Mouse (Mus musculus): ENCODE results near the gene Hipk2.
"Not testable (repeated sequence)": the region's sequence is repeated elsewhere in the genome, so short reads cannot be mapped to it uniquely, and the experiment has no call there.

Gene Hipk2

DNA sequence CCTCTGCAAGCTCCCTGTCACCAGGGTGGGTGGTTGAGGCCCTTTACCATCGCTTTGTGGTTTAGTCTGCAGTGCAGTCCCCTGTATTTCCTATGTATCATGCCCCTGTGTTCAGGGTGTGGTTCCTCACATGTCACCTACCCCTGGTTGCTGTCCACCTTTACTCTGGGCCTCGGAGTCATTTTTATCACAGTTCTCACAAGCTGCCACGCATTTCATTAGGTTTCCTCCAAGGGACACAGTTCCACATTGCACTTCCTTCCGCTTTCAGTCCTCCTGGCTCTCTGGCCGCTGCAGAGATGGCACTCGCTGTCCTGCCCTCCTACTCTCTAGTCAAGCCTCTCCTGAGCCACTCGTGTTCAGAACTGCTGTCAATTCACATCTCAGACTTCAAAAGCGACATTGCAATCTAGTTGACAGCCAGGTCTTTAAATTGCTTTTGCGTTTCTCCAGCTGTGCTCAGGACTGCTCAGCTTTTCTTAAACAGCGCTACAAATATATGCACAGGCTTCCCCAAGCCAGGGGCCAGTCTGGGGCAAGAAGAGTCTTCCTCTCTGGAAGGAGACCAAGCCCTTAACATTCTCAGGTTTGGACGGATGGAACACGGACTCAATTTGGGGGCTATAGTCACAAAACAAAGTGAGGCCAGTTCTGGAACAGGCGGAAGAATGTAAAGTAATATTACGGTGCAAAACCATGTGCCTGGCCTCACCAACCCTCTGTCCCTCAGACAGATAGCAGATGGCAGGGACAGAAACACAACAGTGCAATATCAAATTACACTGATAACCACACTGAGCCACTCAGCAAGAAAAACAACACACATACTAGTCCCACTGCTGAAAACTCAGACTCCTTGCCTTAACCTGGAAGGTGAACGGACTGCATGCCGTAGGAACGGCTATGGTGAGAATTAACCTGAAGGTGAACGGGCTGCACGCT is 161.7 kb downstream of the Hipk2 start:
- in situ Hi-C loops (cut with MboI; ENCODE audit: low sequenced_read_pairs), result no loop called here

DNA sequence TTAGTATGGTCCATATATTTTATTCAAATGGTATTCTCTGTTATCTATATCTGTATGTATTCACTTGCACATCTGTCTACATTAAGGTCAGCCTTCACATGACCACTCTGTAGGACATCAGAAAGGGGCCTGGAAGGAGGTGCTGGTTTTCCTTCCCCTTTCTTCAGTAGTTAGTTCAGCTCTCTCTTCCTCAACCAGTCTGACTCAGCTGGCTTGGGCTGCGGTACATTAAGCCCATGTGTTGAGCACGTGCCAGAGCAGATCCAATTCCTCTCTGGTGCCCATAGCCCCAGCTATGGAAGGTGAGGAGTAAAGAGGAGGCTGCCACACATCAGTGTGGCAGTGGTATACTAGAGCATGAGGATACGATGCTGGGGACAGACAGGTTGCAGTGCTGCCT is 165.5 kb downstream of the Hipk2 start:
- in situ Hi-C loops (cut with MboI; ENCODE audit: low sequenced_read_pairs), result no loop called here

- in situ Hi-C loops (cut with MboI; ENCODE audit: low sequenced_read_pairs), result no loop called here
Observed at GRCm38 (mm10) chr6:38704264-38704984, 171.5 kb downstream of the Hipk2 start.

DNA sequence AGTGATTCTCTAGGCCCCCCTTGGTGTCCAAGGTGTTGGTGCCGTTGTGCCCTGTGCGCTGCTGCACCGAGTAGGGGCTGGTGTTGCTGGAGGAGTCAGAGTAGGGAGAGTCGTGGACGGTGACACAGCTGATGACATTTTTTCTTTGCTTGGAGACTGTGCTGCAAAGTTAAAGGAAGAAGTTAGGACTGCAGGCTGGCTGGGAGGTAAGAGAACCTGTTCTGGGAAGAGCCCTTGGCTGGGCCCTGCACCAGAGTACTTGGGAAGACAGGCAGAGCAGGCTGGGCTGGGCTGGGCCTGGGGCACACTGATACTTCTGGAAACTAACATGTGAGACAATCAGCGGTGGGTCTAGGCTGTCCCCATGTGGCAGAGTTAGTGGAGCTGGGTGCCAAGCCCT is 172.4 kb downstream of the Hipk2 start:
- in situ Hi-C loops (cut with MboI; ENCODE audit: low sequenced_read_pairs), result no loop called here

- in situ Hi-C loops (cut with MboI; ENCODE audit: low sequenced_read_pairs), result no loop called here
Observed at GRCm38 (mm10) chr6:38702810-38703399, 173.1 kb downstream of the Hipk2 start.

- in situ Hi-C loops (cut with MboI; ENCODE audit: low sequenced_read_pairs), result no loop called here
Observed at GRCm38 (mm10) chr6:38701421-38701820, 174.5 kb downstream of the Hipk2 start.

GRCm38 (mm10) chr6:38698233-38698889 is 177.6 kb downstream of the Hipk2 start:
- in situ Hi-C loops (cut with MboI; ENCODE audit: low sequenced_read_pairs), result no loop called here

DNA sequence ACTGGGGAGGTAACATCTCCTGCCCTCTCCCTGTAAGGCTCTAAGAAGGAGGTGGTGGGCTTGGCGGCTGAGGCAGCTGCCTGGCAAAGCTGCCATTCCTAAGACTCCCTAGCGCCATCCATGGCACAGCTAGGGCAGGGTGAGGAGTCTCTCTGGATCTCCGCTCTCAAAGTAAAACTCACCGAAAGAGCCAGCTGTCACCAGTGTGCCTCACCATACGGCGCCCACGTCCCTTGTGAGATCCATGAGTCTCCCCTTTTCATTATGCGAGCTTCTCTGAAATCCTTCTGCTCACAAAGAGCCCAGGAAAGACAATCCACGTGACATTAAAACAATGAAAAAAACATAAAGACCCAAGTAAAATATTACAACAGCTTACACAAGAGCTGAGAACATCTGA is 179.4 kb downstream of the Hipk2 start:
- in situ Hi-C loops (cut with MboI; ENCODE audit: low sequenced_read_pairs), result no loop called here

DNA sequence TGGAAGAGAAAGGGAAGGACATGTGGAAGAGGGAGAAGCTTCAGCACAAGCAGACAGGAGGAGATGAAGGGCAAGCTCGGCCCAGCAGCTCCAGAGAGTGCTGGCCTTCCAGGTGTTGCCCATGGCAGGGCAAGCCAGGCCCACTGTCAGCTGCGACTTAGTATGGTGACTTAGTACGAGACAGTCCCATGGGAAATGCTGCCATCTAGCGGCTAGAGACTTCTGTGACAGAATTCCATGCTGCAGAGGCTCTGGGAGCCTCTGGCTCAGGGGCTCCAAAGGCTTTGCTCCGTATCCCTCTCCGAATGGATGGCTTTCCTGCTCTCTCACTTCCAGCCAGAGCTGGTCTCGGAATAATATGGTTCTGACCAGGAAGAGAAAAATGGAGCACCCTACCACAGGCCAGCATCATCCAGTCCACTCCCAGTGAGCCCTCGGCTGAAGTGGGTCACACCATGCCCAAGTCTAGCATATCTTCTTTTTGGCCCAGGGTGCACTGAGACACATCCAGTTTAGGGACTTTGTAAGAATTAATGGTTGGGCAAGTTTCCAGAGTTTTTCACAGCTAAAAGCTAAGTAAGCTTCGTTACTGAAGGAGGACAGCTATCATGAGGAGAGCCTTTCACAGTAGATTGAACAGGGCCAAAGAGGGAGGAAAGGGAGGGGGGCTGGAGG is 180.4 kb downstream of the Hipk2 start:
- in situ Hi-C loops (cut with MboI; ENCODE audit: low sequenced_read_pairs), result no loop called here

GRCm38 (mm10) chr6:38692556-38692955 is 183.4 kb downstream of the Hipk2 start:
- in situ Hi-C loops (cut with MboI; ENCODE audit: low sequenced_read_pairs), result no loop called here

DNA sequence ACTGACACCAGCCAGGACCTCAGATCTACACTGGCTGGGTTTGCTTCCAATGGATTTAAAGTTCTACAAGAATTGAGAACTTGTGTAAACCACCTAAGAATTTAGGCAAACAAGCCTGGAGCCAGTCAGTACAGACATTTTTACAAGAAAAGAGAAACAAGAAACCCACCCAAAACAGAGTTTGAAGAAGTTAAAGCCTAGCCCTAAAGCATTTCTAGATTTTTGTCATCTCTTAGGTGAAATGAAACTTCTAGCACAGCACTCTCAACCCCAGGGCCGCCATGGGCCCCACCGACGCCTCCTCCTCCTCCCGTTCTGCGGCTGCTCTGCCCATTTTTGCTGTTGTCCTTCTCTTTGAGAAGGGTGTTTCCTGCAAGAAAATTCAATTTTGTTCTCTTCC is 184.9 kb downstream of the Hipk2 start:
- in situ Hi-C loops (cut with MboI; ENCODE audit: low sequenced_read_pairs), result no loop called here

- in situ Hi-C loops (cut with MboI; ENCODE audit: low sequenced_read_pairs), result no loop called here
Observed at GRCm38 (mm10) chr6:38690615-38691014, 185.3 kb downstream of the Hipk2 start.

DNA sequence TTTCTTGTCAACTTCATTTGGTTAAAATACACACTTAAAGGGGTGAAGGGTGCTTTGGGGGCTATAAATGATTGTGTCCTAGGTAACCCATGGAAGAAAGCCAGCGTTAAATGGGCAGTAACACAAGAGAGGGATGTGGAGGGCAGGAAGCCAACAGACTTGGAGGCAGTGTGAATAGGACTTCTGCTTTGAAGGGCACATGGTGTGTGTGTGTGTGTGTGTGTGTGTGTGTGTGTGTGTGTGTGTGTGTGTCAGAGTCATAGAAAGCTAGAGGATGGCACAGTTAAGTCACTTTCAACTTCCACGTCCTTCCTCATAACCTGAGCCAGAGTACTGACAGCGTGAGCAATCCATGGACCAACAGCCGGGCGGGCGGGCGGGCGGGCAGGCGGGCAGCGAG is 187.1 kb downstream of the Hipk2 start:
- in situ Hi-C loops (cut with MboI; ENCODE audit: low sequenced_read_pairs), result no loop called here

- in situ Hi-C loops (cut with MboI; ENCODE audit: low sequenced_read_pairs), result no loop called here
Observed at GRCm38 (mm10) chr6:38687216-38687615, 188.7 kb downstream of the Hipk2 start.

- in situ Hi-C loops (cut with MboI; ENCODE audit: low sequenced_read_pairs), result no loop called here
Observed at GRCm38 (mm10) chr6:38682532-38682931, 193.4 kb downstream of the Hipk2 start.

DNA sequence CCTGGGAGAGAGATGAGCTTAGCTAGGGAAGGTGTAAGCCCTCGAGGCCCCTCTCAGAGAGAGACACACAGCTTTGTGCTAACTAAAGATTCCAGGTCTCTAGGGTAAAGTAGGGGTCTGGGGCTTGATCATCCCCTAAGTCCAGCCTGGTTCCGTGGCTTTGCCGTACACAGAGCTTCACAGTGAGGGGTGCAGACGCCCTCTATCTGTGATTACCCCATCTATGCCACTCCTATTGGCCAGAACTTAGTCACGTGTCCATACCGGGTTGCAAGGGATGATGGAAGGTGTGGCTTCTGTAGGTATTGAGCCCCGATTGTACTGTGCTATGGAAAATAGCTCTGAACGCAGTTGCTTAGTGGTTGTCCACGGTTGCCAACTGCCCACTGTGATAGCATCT is 198.3 kb downstream of the Hipk2 start:
- in situ Hi-C loops (cut with MboI; ENCODE audit: low sequenced_read_pairs), result no loop called here

GRCm38 (mm10) chr6:38676723-38677122 is 199.2 kb downstream of the Hipk2 start:
- in situ Hi-C loops (cut with MboI; ENCODE audit: low sequenced_read_pairs), result no loop called here

DNA sequence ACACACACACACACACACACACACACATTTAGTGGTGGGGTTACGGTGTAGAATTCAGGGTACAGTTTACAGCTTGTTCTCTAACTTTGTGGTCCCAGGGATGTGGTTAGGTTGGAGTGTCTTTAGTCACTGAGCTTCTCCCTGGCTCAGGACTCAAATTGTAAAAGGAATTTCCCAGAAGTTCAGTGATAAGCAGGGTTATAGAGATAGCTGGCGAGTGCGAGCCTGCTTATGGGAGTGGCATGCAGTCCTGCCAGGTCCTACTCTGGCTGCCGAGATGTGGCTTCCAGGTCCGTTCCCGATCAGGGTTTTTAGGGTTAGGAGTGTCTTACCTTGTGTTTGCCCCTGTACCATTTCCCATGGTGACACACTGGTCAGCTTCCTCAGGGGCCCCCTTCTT is 199.7 kb downstream of the Hipk2 start:
- in situ Hi-C loops (cut with MboI; ENCODE audit: low sequenced_read_pairs), result no loop called here

GRCm38 (mm10) chr6:38672011-38672410 is 204.0 kb downstream of the Hipk2 start:
- in situ Hi-C loops (cut with MboI; ENCODE audit: low sequenced_read_pairs), result no loop called here

DNA sequence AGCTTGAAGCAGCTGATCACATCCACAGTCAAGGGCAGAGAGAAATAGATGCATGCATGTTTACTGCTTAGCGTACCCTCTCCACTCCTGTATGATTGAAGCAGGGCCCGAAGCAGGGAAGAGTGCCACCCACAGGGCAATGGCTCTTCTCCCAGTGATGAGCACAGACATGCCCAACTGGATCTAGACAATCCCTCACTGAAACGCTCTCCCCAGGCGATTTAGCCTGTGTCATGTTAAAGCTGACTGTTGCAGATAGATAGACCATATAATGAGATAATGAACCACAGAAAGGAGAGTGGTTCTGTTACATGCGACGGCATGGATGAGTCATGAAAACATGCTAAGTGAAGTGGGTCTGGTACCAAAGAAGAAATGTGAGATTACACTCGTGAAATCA is 204.7 kb downstream of the Hipk2 start:
- in situ Hi-C loops (cut with MboI; ENCODE audit: low sequenced_read_pairs), result no loop called here

- in situ Hi-C loops (cut with MboI; ENCODE audit: low sequenced_read_pairs), result not testable (repeated sequence)
Observed at GRCm38 (mm10) chr6:38670488-38670887, 205.5 kb downstream of the Hipk2 start.

Measured in CH12F3 (cell line).